15 mouse cellular contexts compared by ENCODE assay signal in the genomic region with DNA sequence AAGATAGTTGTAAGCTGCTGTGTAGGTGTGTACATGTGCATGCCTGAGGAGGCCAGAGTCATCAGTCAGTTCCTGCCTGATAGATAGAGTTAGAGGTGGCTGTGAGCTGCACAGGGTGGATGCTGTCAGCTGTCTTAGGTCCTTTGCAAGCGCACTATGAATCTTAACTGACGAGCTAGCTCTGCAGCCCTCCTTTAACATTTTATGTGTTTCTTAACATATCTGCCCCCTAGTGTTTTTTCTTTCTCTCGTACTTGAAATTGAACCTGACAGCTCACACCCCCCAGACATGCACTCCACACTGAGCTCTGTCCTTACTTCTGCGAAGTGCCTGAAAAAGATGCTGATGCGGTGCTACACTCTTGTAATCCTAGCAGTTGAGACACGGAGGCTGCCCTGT. TPM values are rescaled to one million over a fixed set of nuclear protein-coding genes. Genes with fewer than 3 reads are reported as not detected.
A peak's percentile ranks its signal among the peaks of the same experiment; 100 is the strongest.
DNase-seq lines count a peak whose midpoint lies in the region; ATAC-seq lines count a peak whose summit lies in the region.
"Had no signal": no experiment of that assay in that cellular context is flagged by ENCODE, and none has a peak within 500 bp of the region (broad histone marks: within the 10 kb centered on the region; RNA-seq: fewer than 3 reads in every experiment).

No protein-coding gene starts in this region.

- H3K4me1 ChIP-seq in kidney, embryonic 14.5 days (ENCODE audit: control insufficient read depth, insufficient read depth, low read length), result 0 out of 2 replicates have a peak, but pooled peaks cover 4% of the 10 kb centered on the region

- DNase-seq in cerebellum, postnatal 25 days, result no peak
- no peak for DNase-seq in kidney, postnatal 36 days
- peak; percentile 54 for DNase-seq in CD4-positive, CD25-positive, alpha-beta regulatory T cell, adult 2 months (ENCODE audit: low read depth, low spot score)
- no peak for DNase-seq in spleen, postnatal 14 days (ENCODE audit: low spot score in 2 of 2)
- DNase-seq in thymus, postnatal 10 days (ENCODE audit: low spot score in 2 of 2), result no peak
- DNase-seq: adrenal gland, postnatal 36 days; cerebellum, adult 8-10 months; heart, postnatal 10 days; liver, postnatal 0 days had no signal

- ATAC-seq in cerebellum, adult (ENCODE audit: insufficient number of reproducible peaks, low FRiP score, low TSS enrichment), result peak; percentile 28; the same call in 1 of the 2 replicates
- ATAC-seq in kidney, embryonic 14.5 days (ENCODE audit: low FRiP score, low TSS enrichment), result 0 out of 2 replicates have a peak, but pooled peaks have one; percentile 52
- ATAC-seq in megakaryocyte progenitor cell, adult 5-6 weeks (replicated peaks; ENCODE audit: poor library complexity), result peak; percentile 59
- ATAC-seq: liver, postnatal 0 days had no signal

- H3K9me3 ChIP-seq in kidney, embryonic 14.5 days (ENCODE audit: control insufficient read depth, low read length), result no peaks in the 10 kb centered on the region

- H3K9ac ChIP-seq in kidney, embryonic 14.5 days (ENCODE audit: low read depth, low read length), result no peak overlapping the region
- H3K9ac ChIP-seq: liver, postnatal 0 days had no signal

- H3K4me2 ChIP-seq in kidney, embryonic 14.5 days (replicated peaks; ENCODE audit: low read depth, low read length), result no peak overlapping the region

- no peaks in the 10 kb centered on the region for H3K27me3 ChIP-seq in kidney, embryonic 14.5 days (ENCODE audit: control insufficient read depth, insufficient read depth, low read length)

- no peak overlapping the region for H3K27ac ChIP-seq in kidney, embryonic 14.5 days (ENCODE audit: low read depth, low read length)

- WGBS in kidney, embryonic 14.5 days, result 30% methylated on average over 6 of the region's 6 CpGs

- H3K4me3 ChIP-seq in kidney, embryonic 14.5 days (ENCODE audit: low read length), result no peak overlapping the region
- H3K4me3 ChIP-seq: erythroblast, embryonic 14.5 days; myocyte had no signal

- H3K36me3 ChIP-seq in kidney, embryonic 14.5 days (ENCODE audit: control insufficient read depth, insufficient read depth, low read length), result no peaks in the 10 kb centered on the region

RNA-seq across cellular contexts. Expression of a gene that starts 18.6 kb away (rescaled TPM):
- polyA plus RNA-seq in kidney, embryonic 14.5 days (2014; fragmentation: Nextera tagmentation; extraction: Ambion mirVana), result 8.0 and 15.5 TPM in 2 replicates
- total RNA-seq in megakaryocyte progenitor cell, adult 5-6 weeks (2015), result 41.2 and 41.7 TPM in 2 replicates
- 36.7 and 43.8 TPM in 2 replicates for total RNA-seq in megakaryocyte progenitor cell, adult 5-6 weeks (2017)

RNA-seq across cellular contexts. Expression of a gene that starts 54.9 kb away (rescaled TPM):
- 7.2 and 7.8 TPM in 2 replicates for polyA plus RNA-seq in kidney, embryonic 14.5 days (2014; fragmentation: Nextera tagmentation; extraction: Ambion mirVana)
- 2.3 and 3.7 TPM in 2 replicates for total RNA-seq in megakaryocyte progenitor cell, adult 5-6 weeks (2015)
- 1.1 and 1.7 TPM in 2 replicates for total RNA-seq in megakaryocyte progenitor cell, adult 5-6 weeks (2017)
- total RNA-seq: gastrocnemius, adult 8-10 months had no signal
- polyA plus RNA-seq: erythroblast, embryonic 14.5 days had no signal
